Mouse (Mus musculus): ENCODE data around the gene Reg3a. TPM values are rescaled to one million over a fixed set of nuclear protein-coding genes. Genes with fewer than 3 reads are reported as not detected.

Reg3a gene
- polyA plus RNA-seq (2015; fragmentation: Illumina TruSeq; extraction: RNeasy Lipid Tissue Mini Kit (QIAGEN cat#74804); ENCODE audit: insufficient read depth, low replicate concordance) = not detected

GRCm38 (mm10) chr6:78380409-78380808, at the start of gene Reg3a:
Reg3a (plus strand) TSS chr6:78380709.

GRCm38 (mm10) chr6:78370357-78370756, 10.2 kb upstream of the Reg3a start, which contains the start of gene Reg3b:
Reg3b (plus strand) TSS chr6:78370657.

GRCm38 (mm10) chr6:78378765-78379164, 1.7 kb upstream of the Reg3a start, which contains the start of gene Reg3d:
Reg3d (minus strand) TSS chr6:78378865.

GRCm38 (mm10) chr6:78395323-78395722, 14.8 kb downstream of the Reg3a start, which contains the start of gene Reg2:
Reg2 (plus strand) TSS chr6:78395623.

GRCm38 (mm10) chr6:78422411-78422810, 41.9 kb downstream of the Reg3a start, which contains the start of gene Reg1:
Reg1 (plus strand) TSS chr6:78422711.

Other genes starting within 250 kb of the Reg3a start
- gene Reg3b, start 10.1 kb upstream of the Reg3a start, polyA plus RNA-seq (2015; fragmentation: Illumina TruSeq; extraction: RNeasy Lipid Tissue Mini Kit (QIAGEN cat#74804); ENCODE audit: insufficient read depth, low replicate concordance) = not detected
- 0.35 TPM for gene Reg3d, start 1.8 kb upstream of the Reg3a start, polyA plus RNA-seq (2015; fragmentation: Illumina TruSeq; extraction: RNeasy Lipid Tissue Mini Kit (QIAGEN cat#74804); ENCODE audit: insufficient read depth, low replicate concordance)
- not detected for gene Reg2, start 14.9 kb downstream of the Reg3a start, polyA plus RNA-seq (2015; fragmentation: Illumina TruSeq; extraction: RNeasy Lipid Tissue Mini Kit (QIAGEN cat#74804); ENCODE audit: insufficient read depth, low replicate concordance)
- gene Reg1, start 42.0 kb downstream of the Reg3a start, polyA plus RNA-seq (2015; fragmentation: Illumina TruSeq; extraction: RNeasy Lipid Tissue Mini Kit (QIAGEN cat#74804); ENCODE audit: insufficient read depth, low replicate concordance) = 3.4 TPM
- gene Reg3g, start 88.2 kb downstream of the Reg3a start, polyA plus RNA-seq (2015; fragmentation: Illumina TruSeq; extraction: RNeasy Lipid Tissue Mini Kit (QIAGEN cat#74804); ENCODE audit: insufficient read depth, low replicate concordance) = not detected

Measured in spleen, adult 10 weeks (tissue).